Mouse (Mus musculus): ENCODE measurements at regions not wholly inside any gene's neighbourhood (a gene's known extent, or its start where the extent isn't known, plus 50 kb on each side); places are given as distances from the start of the nearest gene placed in this dataset.

DNA sequence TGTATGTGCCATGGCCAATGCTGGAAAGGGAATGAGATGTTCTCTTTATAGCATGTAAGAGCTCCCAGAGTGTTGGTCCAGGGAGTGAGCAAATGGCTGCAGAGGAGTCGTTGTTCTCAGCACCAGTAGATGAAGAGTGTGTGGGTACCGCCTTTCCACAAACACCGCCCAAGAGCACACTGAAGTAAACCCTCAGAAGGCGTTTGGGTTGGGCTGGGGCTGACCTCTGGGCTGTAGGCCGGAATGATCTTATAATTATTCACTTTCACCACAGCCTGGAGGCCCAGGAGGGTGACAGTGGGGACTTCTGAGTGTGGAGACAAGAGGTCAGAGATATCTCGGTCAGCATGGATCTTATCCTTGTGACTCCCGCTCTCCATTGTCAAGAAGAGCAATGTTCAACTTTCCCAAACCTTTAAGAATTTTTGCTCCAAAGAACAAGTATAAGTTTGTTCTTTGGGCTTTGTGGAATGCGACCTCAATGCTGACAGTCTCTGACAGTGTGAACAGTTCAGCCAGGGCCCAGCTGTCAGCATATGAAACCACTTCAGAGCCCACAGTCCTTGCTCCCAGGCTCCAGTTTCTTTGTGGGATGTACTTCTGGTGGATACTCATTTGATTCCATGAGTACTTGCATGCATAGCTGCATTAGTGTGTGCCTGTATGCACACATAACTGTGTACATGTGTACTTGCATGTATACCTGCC lies 53.0 kb upstream of the Irf2bp2 start:
- no peak for TF ChIP-seq CTCF (IDR thresholded peaks at IDR 0.05; ENCODE audit: low read depth)
- peak overlapping the region; percentile 1; the same call in 1 of the 2 replicates for H3K27ac ChIP-seq (ENCODE audit: low read depth)

DNA sequence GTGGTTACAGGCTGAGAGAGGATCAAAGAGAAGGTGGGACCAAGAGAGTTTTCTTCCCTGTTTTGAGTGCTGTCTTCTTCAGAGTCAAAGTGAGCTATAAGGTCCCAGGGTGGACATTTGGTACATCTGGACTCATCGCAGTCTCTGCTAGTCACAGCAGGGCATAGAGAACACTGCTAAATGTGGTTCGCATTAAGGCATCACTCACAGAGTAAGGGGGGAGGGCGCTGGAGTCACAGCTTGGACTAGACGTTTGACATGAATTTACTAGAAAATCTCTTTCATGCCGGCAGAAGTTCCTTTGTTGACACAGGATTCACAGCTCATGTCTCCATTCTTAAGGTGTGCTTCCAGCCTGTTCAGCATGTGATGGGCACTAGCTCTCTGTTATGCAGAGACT lies 50.4 kb upstream of the Irf2bp2 start:
- H3K9me3 ChIP-seq (ENCODE audit: low read depth, low read length): no peaks in the 10 kb centered on the region
- TF ChIP-seq CTCF (IDR thresholded peaks at IDR 0.05; ENCODE audit: low read depth): no peak
- no peak overlapping the region for H3K4me2 ChIP-seq
- H3K9ac ChIP-seq: no peak overlapping the region
- H3K4me3 ChIP-seq (ENCODE audit: low read depth, low read length): no peak overlapping the region
- no peaks in the 10 kb centered on the region for H3K4me1 ChIP-seq (ENCODE audit: insufficient read depth)
- no peaks in the 10 kb centered on the region for H3K27me3 ChIP-seq (ENCODE audit: insufficient read depth, low read length)
- 33% methylated on average over 5 of the region's 5 CpGs for WGBS
- peak; percentile 43 for DNase-seq
- no peak overlapping the region for H3K27ac ChIP-seq (ENCODE audit: low read depth)
- no peaks in the 10 kb centered on the region for H3K36me3 ChIP-seq (ENCODE audit: insufficient read depth)
- ATAC-seq (ENCODE audit: insufficient read depth): no peak

More for the DNA sequence above, 53.0 kb upstream of the Irf2bp2 start:
- H3K4me2 ChIP-seq: no peak overlapping the region
- no peaks in the 10 kb centered on the region for H3K27me3 ChIP-seq (ENCODE audit: insufficient read depth, low read length)
- no peaks in the 10 kb centered on the region for H3K36me3 ChIP-seq (ENCODE audit: insufficient read depth)
- peak; percentile 63 for DNase-seq
- ATAC-seq (ENCODE audit: insufficient read depth): no peak
- 34% methylated on average over 8 of the region's 8 CpGs for WGBS
- no peak overlapping the region for H3K4me3 ChIP-seq (ENCODE audit: low read depth, low read length)
- H3K9me3 ChIP-seq (ENCODE audit: low read depth, low read length): no peaks in the 10 kb centered on the region
- H3K9ac ChIP-seq: no peak overlapping the region
- H3K4me1 ChIP-seq (ENCODE audit: insufficient read depth): no peaks in the 10 kb centered on the region
